Mouse (Mus musculus) forebrain, embryonic 12.5 days (tissue): ENCODE results near the gene H2-T3. TPM values are rescaled to one million over a fixed set of nuclear protein-coding genes. Genes with fewer than 3 reads are reported as not detected.
"Not testable (repeated sequence)": the region's sequence is repeated elsewhere in the genome, so short reads cannot be mapped to it uniquely, and the experiment has no call there.

Experiments used
- ATAC-seq: fragments of 200-750 bp; cut with Nextera tagmentation; 2 replicates; pipeline ENCODE4 v1.8.0; 2017; ENCODE audit warnings: moderate TSS enrichment; ENCODE audit not compliant: low FRiP score
- H3K27ac ChIP-seq: fragments of 300-500 bp; sonication (generic); 2 replicates; pipeline ENCODE4 v1.5.1; 2016; ENCODE audit warnings: mild to moderate bottlenecking
- H3K27me3 ChIP-seq: fragments of 300-500 bp; sonication (generic); 2 replicates; pipeline ENCODE4 v1.6.1; 2016; ENCODE audit warnings: mild to moderate bottlenecking
- H3K36me3 ChIP-seq: fragments of 300-500 bp; sonication (generic); replicated peaks from 2 replicates; pipeline ENCODE4 v1.6.1; 2016; ENCODE audit warnings: mild to moderate bottlenecking
- H3K4me1 ChIP-seq: fragments of 300-500 bp; sonication (generic); 2 replicates; pipeline ENCODE4 v1.6.1; 2016
- H3K4me2 ChIP-seq: fragments of 300-500 bp; sonication (generic); 2 replicates; pipeline ENCODE4 v1.6.1; 2016; ENCODE audit warnings: mild to moderate bottlenecking, moderate library complexity
- H3K4me3 ChIP-seq: fragments of 300-500 bp; sonication (generic); replicated peaks from 2 replicates; pipeline ENCODE4 v1.5.1; 2016; ENCODE audit warnings: mild to moderate bottlenecking
- H3K9ac ChIP-seq: fragments of 300-500 bp; sonication (generic); 2 replicates; pipeline ENCODE4 v1.6.1; 2016; ENCODE audit warnings: mild to moderate bottlenecking
- H3K9me3 ChIP-seq: fragments of 300-500 bp; sonication (generic); 2 replicates; pipeline ENCODE4 v1.6.1; 2016
- WGBS: fragments of 180-500 bp; shearing (Covaris S2); methylation state at CpG from one replicate; pipeline ENCODE4 v1.1.7; 2016; 5-methylcytosine and 5-hydroxymethylcytosine counted together
- polyA plus RNA-seq: library from polyadenylated mRNA; unstranded; fragments of >200 nt; fragmentation: Nextera tagmentation; extraction: Ambion mirVana; gene quantifications from 2 replicates; pipeline ENCODE4 v1.2.1, GENCODE M21; 2016

The H2-T3 gene
- polyA plus RNA-seq, 1 experiment from 2014 or later = not detected

GRCm38 (mm10) chr17:36146937-36147336 is 43.1 kb downstream of the H2-T3 start:
- not testable (repeated sequence) for H3K9ac ChIP-seq, ATAC-seq, H3K36me3 ChIP-seq, H3K9me3 ChIP-seq, H3K4me3 ChIP-seq, H3K27ac ChIP-seq, H3K4me1 ChIP-seq, H3K4me2 ChIP-seq
- 90% methylated on average over 1 of the region's 1 CpGs for WGBS
- H3K27me3 ChIP-seq = peaks cover 47% of the 10 kb centered on the region

DNA sequence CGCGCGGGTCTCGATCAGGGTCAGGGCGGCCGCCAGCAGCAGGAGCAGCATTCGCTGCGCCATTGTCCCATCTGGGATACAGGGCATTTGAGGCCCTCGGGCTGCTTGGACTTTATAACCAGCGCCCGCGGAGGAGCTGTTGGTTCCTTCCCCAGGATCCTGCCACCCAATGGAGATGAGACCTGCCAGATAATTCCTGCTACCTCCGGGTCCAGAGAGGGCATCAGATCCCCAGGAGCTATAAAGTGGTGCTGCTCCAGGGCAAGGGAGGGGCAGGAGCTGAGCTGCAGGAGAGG is 44.3 kb downstream of the H2-T3 start:
- H3K27ac ChIP-seq, H3K4me1 ChIP-seq, ATAC-seq, H3K9me3 ChIP-seq, H3K36me3 ChIP-seq, H3K9ac ChIP-seq: not testable (repeated sequence)
- Histone ChIP-seq H3K27me3 (peaks cover 54% of the 10 kb centered on the region), H3K4me2 (peak overlapping the region; percentile 49), H3K4me3 (peak overlapping the region; percentile 29)
- 0% methylated on average over 13 of the region's 13 CpGs for WGBS

- H3K27ac ChIP-seq = no peak overlapping the region
- peak overlapping the region; percentile 29 for H3K4me3 ChIP-seq
- peaks cover 54% of the 10 kb centered on the region for H3K27me3 ChIP-seq
- no peak for ATAC-seq
- no peaks in the 10 kb centered on the region for H3K9me3 ChIP-seq
- no peak overlapping the region; the same call in 1 of the 2 replicates for H3K9ac ChIP-seq
- H3K4me1 ChIP-seq = peaks cover 7% of the 10 kb centered on the region
- no peaks in the 10 kb centered on the region for H3K36me3 ChIP-seq
- peak overlapping the region; percentile 49 for H3K4me2 ChIP-seq
- 1% methylated on average over 78 of the region's 78 CpGs for WGBS
These were observed 44.8 kb downstream of the H2-T3 start for GRCm38 (mm10) chr17:36145111-36145860.

GRCm38 (mm10) chr17:36136299-36136848 is 53.7 kb downstream of the H2-T3 start:
- H3K27me3 ChIP-seq = peaks cover 22% of the 10 kb centered on the region
- H3K4me2 ChIP-seq, H3K4me1 ChIP-seq, H3K4me3 ChIP-seq, H3K9me3 ChIP-seq, H3K27ac ChIP-seq, H3K9ac ChIP-seq, H3K36me3 ChIP-seq, ATAC-seq: not testable (repeated sequence)
- 84% methylated on average over 1 of the region's 1 CpGs for WGBS

Other genes with a start within 250 kb of the H2-T3 start
- 117 and 118 TPM in 2 replicates for gene Abcf1, start 220.5 kb downstream of the H2-T3 start, polyA plus RNA-seq
- gene Gnl1, start 210.4 kb downstream of the H2-T3 start, polyA plus RNA-seq = 57.9 and 58.4 TPM in 2 replicates
- 52.1 and 56.8 TPM in 2 replicates for gene Prr3, start 210.1 kb downstream of the H2-T3 start, polyA plus RNA-seq
- gene H2-T24, start 169.7 kb downstream of the H2-T3 start, polyA plus RNA-seq = 4.6 and 5.3 TPM in 2 replicates
- gene H2-T23, start 157.4 kb downstream of the H2-T3 start, polyA plus RNA-seq = 4.8 and 5.5 TPM in 2 replicates
- gene H2-T22, start 147.5 kb downstream of the H2-T3 start, polyA plus RNA-seq = 5.2 and 5.4 TPM in 2 replicates
- not detected in 2 replicates for gene Gm6034, start 147.3 kb downstream of the H2-T3 start, polyA plus RNA-seq
- gene Gm11127, start 131.9 kb downstream of the H2-T3 start, polyA plus RNA-seq = not detected in 2 replicates
- gene Gm19684, start 68.6 kb downstream of the H2-T3 start, polyA plus RNA-seq = not detected in 2 replicates
- gene Gm7030, start 60.9 kb downstream of the H2-T3 start, polyA plus RNA-seq = not detected in 2 replicates
- not detected in 2 replicates for gene Gm8909, start 21.8 kb downstream of the H2-T3 start, polyA plus RNA-seq
- gene Rpp21, start 67.8 kb upstream of the H2-T3 start, polyA plus RNA-seq = 75.8 and 84.7 TPM in 2 replicates
- 22.2 and 23.3 TPM in 2 replicates for gene Trim39, start 82.0 kb upstream of the H2-T3 start, polyA plus RNA-seq
- 0.18 TPM in 1 of 2 replicates, not detected in the other for gene H2-M10.2, start 96.2 kb upstream of the H2-T3 start, polyA plus RNA-seq
- gene H2-M10.1, start 135.9 kb upstream of the H2-T3 start, polyA plus RNA-seq = not detected in 2 replicates
- not detected in 2 replicates for gene H2-M10.3, start 178.1 kb upstream of the H2-T3 start, polyA plus RNA-seq